8 mouse cellular contexts compared by ENCODE assay signal in the genomic region with DNA sequence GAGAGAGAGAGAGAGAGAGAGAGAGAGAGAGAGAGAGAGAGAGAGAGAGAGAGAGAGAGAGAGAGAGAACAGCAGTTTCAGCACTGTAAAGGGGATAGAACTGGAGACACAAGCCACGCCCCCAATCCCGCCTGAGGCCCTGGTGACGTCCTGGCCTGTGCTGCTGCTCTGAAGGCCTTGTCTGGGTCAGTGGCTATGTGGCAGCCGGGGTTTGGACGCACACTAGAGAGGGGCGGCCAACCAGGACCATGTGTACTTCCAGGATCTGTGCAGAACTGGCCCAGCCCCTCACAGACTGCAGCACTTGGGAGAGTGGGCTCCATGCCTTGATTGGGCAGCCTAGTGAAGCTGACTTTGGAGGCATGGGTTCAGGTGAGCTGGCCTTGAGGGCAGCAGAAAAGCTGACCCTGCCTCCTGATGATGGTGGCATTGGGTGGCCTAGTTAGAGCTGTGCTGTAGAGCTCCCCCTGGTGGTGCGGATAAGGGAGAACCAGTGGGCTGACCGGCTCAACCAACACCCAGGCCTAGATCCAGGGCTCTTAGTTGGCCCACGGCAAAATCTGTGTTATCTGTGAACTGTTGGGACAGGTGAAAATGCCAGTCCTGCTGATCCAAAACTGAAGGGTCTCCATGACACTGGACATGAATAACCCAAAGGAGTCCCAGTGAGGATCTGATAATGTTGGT.
A peak's percentile ranks its signal among the peaks of the same experiment; 100 is the strongest.
DNase-seq lines count a peak whose midpoint lies in the region; ATAC-seq and TF ChIP-seq lines count a peak whose summit lies in the region.

No protein-coding gene starts in this region.

- no peak overlapping the region for H3K9ac ChIP-seq in heart, adult 2 months (ENCODE audit: low read depth, low read length)
- no peak overlapping the region for H3K9ac ChIP-seq in CH12.LX (ENCODE audit: insufficient read depth, low read depth)
- H3K9ac ChIP-seq in limb, embryonic 12.5 days (replicated peaks), result no peak overlapping the region
- no peak overlapping the region for H3K9ac ChIP-seq in midbrain, embryonic 14.5 days (replicated peaks; ENCODE audit: low read length)

- intact Hi-C loops in heart, adult 2 months (cut with DNase I), result loop anchor here (2.0 kb wide), 1 partner anchor 73 kb away; the partner anchor contains the start of gene Itpr2

- no peaks in the 10 kb centered on the region for H3K36me3 ChIP-seq in heart, adult 2 months (ENCODE audit: control insufficient read depth, insufficient read depth, low read length)
- no peaks in the 10 kb centered on the region for H3K36me3 ChIP-seq in heart, embryonic 10.5 days
- H3K36me3 ChIP-seq in CH12.LX (replicated peaks in 1 of 2; ENCODE audit: control insufficient read depth in 1 of 2, insufficient read depth in 1 of 2, low read length in 1 of 2), result peaks cover 0 to 4% of the 10 kb centered on the region in 2 experiments
- no peaks in the 10 kb centered on the region for H3K36me3 ChIP-seq in limb, embryonic 12.5 days
- H3K36me3 ChIP-seq in midbrain, embryonic 14.5 days (ENCODE audit: control insufficient read depth, insufficient read depth, low read length), result no peaks in the 10 kb centered on the region

- TF ChIP-seq POLR2A in heart, adult 2 months (IDR thresholded peaks at IDR 0.05; ENCODE audit: insufficient read depth, low read depth, low read length), result no peak
- no peak for TF ChIP-seq POLR2A in CH12.LX (IDR thresholded peaks at IDR 0.05; ENCODE audit: low read depth, low read length)

- TF ChIP-seq RAD21 in CH12.LX (IDR thresholded peaks at IDR 0.05; ENCODE audit: low read depth, low read length), result peak; percentile 15; the same call in 1 of the 2 replicates

- no peak overlapping the region for H3K4me2 ChIP-seq in CH12.LX (ENCODE audit: insufficient read depth, low read depth, poor library complexity, severe bottlenecking)
- H3K4me2 ChIP-seq in limb, embryonic 12.5 days, result no peak overlapping the region
- H3K4me2 ChIP-seq in midbrain, embryonic 14.5 days (ENCODE audit: low read length), result no peak overlapping the region

- no peak for TF ChIP-seq EP300 in heart, adult 2 months (IDR thresholded peaks at IDR 0.05; ENCODE audit: insufficient read depth, low read depth, low read length)
- no peak for TF ChIP-seq EP300 in CH12.LX (IDR thresholded peaks at IDR 0.05; ENCODE audit: low read length)

- H3K27ac ChIP-seq in heart, adult 2 months, result no peak overlapping the region
- no peak overlapping the region for H3K27ac ChIP-seq in heart, embryonic 10.5 days
- no peak overlapping the region for H3K27ac ChIP-seq in CH12.LX (ENCODE audit: insufficient read depth, low read depth)
- no peak overlapping the region for H3K27ac ChIP-seq in limb, embryonic 12.5 days
- no peak overlapping the region for H3K27ac ChIP-seq in midbrain, embryonic 14.5 days (replicated peaks; ENCODE audit: low read depth, low read length)

- H3K4me3 ChIP-seq in heart, adult 2 months, result no peak overlapping the region
- H3K4me3 ChIP-seq in heart, embryonic 10.5 days, result no peak overlapping the region
- no peak overlapping the region for H3K4me3 ChIP-seq in CH12.LX (replicated peaks in 1 of 3; ENCODE audit: low read depth in 2 of 3, low read length in 2 of 3, poor library complexity in 1 of 3)
- no peak overlapping the region for H3K4me3 ChIP-seq in limb, embryonic 12.5 days (replicated peaks)
- H3K4me3 ChIP-seq in midbrain, embryonic 14.5 days (replicated peaks; ENCODE audit: low read depth, low read length), result no peak overlapping the region

- H3K4me1 ChIP-seq in heart, adult 2 months (ENCODE audit: control insufficient read depth, insufficient read depth, low read length), result peaks cover 10% of the 10 kb centered on the region
- H3K4me1 ChIP-seq in heart, embryonic 10.5 days, result peaks cover 14% of the 10 kb centered on the region
- H3K4me1 ChIP-seq in CH12.LX (ENCODE audit: control insufficient read depth in 1 of 2, insufficient read depth in 2 of 2), result peaks cover 3 to 8% of the 10 kb centered on the region in 2 experiments
- peaks cover 4% of the 10 kb centered on the region; the same call in 1 of the 2 replicates for H3K4me1 ChIP-seq in limb, embryonic 12.5 days (replicated peaks)
- no peaks in the 10 kb centered on the region for H3K4me1 ChIP-seq in midbrain, embryonic 14.5 days (ENCODE audit: control insufficient read depth, insufficient read depth, low read length)

- no peaks in the 10 kb centered on the region for H3K27me3 ChIP-seq in heart, adult 2 months (ENCODE audit: control insufficient read depth, insufficient read depth, low read length)
- H3K27me3 ChIP-seq in heart, embryonic 10.5 days (ENCODE audit: insufficient read depth, poor library complexity, severe bottlenecking), result no peaks in the 10 kb centered on the region
- H3K27me3 ChIP-seq in CH12.LX (replicated peaks), result no peaks in the 10 kb centered on the region
- H3K27me3 ChIP-seq in limb, embryonic 12.5 days, result no peaks in the 10 kb centered on the region
- no peaks in the 10 kb centered on the region for H3K27me3 ChIP-seq in midbrain, embryonic 14.5 days (ENCODE audit: control insufficient read depth, insufficient read depth, low read length)

- dilution Hi-C loops in CH12.LX (cut with MboI; ENCODE audit: extremely low pct_ligation_motif_present, extremely low pct_unique_long_range_greater_than_20kb, low sequenced_read_pairs), result no loop called here

- H3K79me2 ChIP-seq in heart, adult 2 months (replicated peaks; ENCODE audit: control insufficient read depth, insufficient read depth, low read length), result 0 out of 2 replicates have a peak, but pooled peaks cover 2% of the 10 kb centered on the region
- H3K79me2 ChIP-seq in CH12.LX (replicated peaks; ENCODE audit: control insufficient read depth, extremely low read depth, insufficient read depth, poor library complexity, severe bottlenecking), result no peaks in the 10 kb centered on the region

- peak; percentile 87 for ATAC-seq in granulocyte monocyte progenitor cell, adult 5-6 weeks (replicated peaks; ENCODE audit: poor library complexity, severe bottlenecking)
- ATAC-seq in limb, embryonic 12.5 days (ENCODE audit: insufficient number of reproducible peaks, insufficient read depth, low FRiP score, low TSS enrichment, low read depth), result peak; percentile 37; the same call in 1 of the 2 replicates
- no peak; the same call in 1 of the 2 replicates for ATAC-seq in midbrain, embryonic 14.5 days (ENCODE audit: low FRiP score, low TSS enrichment)

- 66% methylated on average over 9 of the region's 9 CpGs for WGBS in heart, adult 2 months
- 55% methylated on average over 9 of the region's 9 CpGs for WGBS in heart, embryonic 10.5 days
- 51% methylated on average over 9 of the region's 9 CpGs for WGBS in limb, embryonic 12.5 days
- 52% methylated on average over 9 of the region's 9 CpGs for WGBS in midbrain, embryonic 14.5 days

- no peaks in the 10 kb centered on the region for H3K9me3 ChIP-seq in heart, embryonic 10.5 days
- no peaks in the 10 kb centered on the region for H3K9me3 ChIP-seq in CH12.LX (replicated peaks; ENCODE audit: low read length)
- no peaks in the 10 kb centered on the region for H3K9me3 ChIP-seq in limb, embryonic 12.5 days
- H3K9me3 ChIP-seq in midbrain, embryonic 14.5 days (ENCODE audit: control insufficient read depth, low read length), result no peaks in the 10 kb centered on the region

- in situ Hi-C loops in CH12.LX (cut with MboI; ENCODE audit: low pct_ligation_motif_present, low pct_unique_long_range_greater_than_20kb, low sequenced_read_pairs), result no loop called here

- peak; percentile 75 for TF ChIP-seq CTCF in heart, adult 2 months (IDR thresholded peaks at IDR 0.05)
- TF ChIP-seq CTCF in CH12.LX (conservative IDR thresholded peaks at IDR 0.05 in 1 of 2, IDR thresholded peaks at IDR 0.05 in 1 of 2; ENCODE audit: low read depth in 2 of 2, low read length in 2 of 2), result peak; percentile 73

- peak; percentile 31 to 47 for DNase-seq in heart, adult 2 months
- no peak for DNase-seq in heart, embryonic 10.5 days (ENCODE audit: low spot score)
- DNase-seq in CH12.LX (ENCODE audit: extremely low read depth), result peak; percentile 50
- DNase-seq in c-Kit-positive CD71-positive TER-119-negative erythroid progenitor cells, embryonic 14.5 days (ENCODE audit: low read depth), result peak; percentile 33
- peak; percentile 33 for DNase-seq in midbrain, embryonic 14.5 days
- peak; percentile 83 for DNase-seq in thymus, postnatal 4 days

TF ChIP-seq in CH12.LX, 34 proteins besides CTCF, POLR2A, EP300 and RAD21:
- TF ChIP-seq NELFE (IDR thresholded peaks at IDR 0.05; ENCODE audit: low read depth, low read length) (0 out of 2 replicates have a peak, but pooled peaks have one; percentile 5), SMC3 (IDR thresholded peaks at IDR 0.05; ENCODE audit: low read depth, low read length) (peak; percentile 52), HCFC1 (IDR thresholded peaks at IDR 0.05; ENCODE audit: low read depth, low read length) (no peak)
